Mouse (Mus musculus) layer of hippocampus, adult 9-10 months (tissue): ENCODE results near the gene Eif2a.
A peak's percentile ranks its signal among the peaks of the same experiment; 100 is the strongest.

ENCODE experiments used
- DNase-seq: peaks from one replicate; pipeline ENCODE4 v3.0.0; 2022; ENCODE audit warnings: low spot score

The Eif2a gene

DNA sequence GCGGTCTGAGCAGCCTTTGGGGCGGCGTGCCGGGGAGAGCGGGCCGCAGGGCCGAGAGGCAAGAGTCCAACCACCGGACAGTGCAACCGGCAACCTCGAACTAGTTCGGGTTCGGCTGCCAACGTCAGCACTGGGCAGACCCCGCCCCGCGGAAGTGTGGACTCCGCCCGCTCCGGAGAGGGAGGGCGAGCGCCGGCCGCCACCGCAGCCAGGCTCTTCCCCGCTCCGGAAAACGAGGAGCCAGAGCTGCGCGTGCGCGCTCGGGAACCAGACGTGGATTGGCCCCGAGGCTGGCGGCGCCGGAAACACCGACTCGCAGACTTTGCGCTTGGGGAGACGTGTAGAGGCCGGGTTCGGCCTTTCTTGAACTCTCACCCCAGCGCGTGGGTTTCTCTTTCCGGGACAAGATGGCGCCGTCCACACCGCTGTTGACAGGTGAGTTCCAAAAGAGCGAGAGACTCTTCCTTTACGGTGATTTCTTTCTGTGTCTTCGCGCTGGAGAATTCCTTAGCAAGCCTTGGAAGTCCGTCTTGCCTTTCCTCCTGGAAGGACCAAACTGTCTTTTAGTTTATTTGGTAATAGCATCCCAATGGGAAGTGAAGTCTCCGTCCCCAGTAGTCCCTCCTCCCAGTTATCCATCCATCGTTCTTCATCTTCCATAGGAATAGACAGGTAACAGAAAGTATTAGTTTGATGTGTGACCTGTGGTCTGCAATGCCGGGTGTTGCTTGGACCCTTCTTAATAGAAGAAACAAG lies at the start of gene Eif2a, which contains the start of gene Serp1:
Gene Eif2a, plus strand, starts transcription at position 170 of the 756 bp plus-strand sequence.
Gene Serp1, minus strand, starts transcription at position 241 of the 756 bp plus-strand sequence.
- DNase-seq = peak; percentile 92

DNA sequence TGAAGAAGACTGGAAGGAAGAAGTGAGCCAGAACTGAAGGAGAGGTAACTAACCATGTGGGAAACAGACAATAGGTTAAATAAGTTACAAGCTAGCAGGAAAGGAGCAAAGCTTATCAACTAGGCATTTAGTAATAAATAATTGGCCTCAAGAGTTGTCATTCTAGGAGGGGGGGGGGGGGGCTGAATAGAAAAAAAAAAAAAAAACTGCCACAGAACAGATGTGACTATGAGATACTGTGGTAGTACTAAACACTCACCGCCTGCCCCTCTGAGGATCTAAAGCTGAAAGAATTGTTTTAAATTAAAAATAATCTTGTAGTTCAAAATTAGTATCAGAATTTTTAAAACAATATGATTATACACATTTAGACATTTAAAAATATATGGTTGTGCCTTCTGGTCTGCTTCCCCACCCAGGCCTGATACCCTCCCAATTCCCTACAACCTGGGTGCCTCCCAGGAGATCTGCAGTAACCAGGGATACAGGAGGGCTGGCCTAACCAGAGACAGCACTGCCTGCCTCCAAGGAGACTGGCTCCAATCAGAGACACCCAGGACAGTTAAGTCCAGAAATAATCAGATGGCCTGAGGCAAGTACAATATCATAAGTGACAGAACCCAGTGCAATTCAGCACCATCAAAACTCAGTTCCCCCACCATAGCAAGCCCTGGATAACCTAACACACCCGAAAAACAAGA lies 46.7 kb upstream of the Eif2a start:
- DNase-seq = no peak

DNA sequence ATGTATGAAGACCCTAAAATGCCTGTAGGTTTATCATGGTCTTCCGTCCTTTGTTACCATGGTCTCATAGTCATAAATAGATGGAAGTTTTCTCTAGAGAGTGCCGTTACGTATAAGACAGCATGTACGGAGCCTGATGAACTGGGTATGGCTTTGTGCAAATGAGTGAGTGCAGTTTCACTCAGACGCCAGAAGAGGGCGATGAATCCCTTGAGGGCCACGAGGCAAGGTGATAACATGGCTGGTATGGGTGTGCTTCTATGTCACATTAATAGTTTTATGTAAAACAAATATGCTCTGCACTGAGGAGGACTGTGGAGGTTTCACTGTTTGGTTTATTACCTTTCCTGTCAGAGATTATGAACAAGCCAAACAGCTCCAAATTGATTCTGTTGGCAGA lies 39.7 kb upstream of the Eif2a start:
- DNase-seq = no peak

DNA sequence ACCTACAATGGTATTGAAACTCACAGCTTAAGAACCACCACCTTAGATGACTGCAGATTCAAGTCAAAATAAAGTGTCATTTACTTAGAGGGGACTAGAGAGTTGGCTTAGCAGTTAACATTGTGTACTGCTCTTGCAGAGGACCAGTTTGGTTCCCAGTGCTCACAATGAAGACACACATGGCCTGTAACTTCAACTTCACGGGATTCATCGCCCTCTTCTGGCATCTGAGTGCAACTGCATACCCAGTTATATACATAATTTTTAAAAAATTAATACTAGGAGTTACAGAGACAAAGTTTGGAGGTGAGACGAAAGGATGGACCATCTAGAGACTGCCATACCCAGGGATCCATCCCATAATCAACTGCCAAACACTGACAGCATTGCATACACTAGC lies 38.5 kb upstream of the Eif2a start:
- no peak for DNase-seq

DNA sequence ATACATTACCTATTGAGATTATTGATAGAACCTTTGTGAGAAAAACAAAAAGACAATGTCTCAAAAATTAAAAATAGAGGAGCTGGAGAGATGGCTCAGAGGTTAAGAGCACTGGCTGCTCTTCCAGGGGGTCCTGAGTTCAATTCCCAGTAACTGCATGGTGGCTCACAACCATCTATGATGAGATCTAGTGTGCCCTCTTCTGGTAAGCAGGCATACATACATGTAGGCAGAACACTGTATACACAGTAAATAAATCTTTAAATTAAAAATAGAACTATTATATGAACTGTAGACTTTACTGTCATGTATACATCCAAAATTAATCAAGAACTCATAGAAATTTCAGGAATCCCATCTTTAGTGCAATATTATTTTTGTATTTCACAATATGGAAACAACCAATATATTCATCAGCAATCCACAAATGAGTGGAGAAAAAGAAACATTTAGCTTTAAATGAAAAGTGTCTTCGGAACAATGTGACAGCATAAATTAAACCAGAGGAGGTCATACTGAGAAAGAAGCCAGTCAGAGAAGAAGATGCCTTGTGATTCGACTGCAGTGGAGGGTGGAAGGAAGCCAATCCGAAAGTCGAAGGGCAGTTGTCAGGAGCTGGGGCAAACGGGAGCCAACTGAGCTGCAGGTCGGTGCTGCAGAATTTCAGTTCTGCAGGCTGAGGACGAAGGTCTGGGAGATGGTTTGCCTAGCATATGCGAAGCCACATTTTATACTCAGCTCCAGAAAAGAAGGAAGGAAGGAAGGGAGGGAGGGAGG lies 37.4 kb upstream of the Eif2a start:
- no peak for DNase-seq

DNA sequence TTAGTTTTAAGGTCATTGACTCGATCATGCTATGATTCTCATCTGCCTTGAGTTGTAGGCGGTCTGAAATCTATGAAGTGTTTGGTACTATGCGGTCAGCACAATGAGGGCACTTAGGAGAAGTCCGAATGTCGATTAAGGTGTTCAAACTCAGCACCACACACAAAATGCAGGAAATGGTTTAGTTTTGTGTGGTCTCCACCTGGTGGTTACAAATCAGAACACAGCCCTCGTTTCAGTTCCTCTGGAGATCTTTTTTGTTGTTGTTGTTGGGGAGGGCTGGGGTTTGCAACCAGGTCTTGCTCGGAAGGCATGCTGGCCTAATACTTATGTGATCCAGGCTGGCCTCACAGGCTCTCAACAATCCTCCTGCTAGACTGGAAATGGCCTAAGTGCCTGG lies 34.8 kb upstream of the Eif2a start:
- DNase-seq = no peak

DNA sequence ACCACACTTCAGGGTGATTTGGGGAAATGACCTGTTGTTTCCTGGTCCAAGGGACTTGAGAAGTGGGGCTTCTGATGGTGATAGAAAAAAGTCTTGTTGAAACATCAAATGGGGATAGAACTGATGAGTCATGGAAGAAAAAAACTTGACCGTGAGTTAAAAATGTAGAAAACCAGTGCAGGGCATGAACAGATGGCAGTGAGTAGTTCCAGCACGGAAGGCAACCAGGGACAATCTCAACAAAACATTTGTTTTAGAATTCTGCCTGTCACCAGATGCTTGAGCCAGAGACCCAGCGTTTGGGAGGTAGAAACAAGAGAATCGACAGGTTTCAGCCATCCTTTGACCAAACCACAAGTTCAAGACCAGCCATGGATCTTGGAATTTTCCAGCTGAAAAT lies 32.0 kb upstream of the Eif2a start:
- DNase-seq = no peak

DNA sequence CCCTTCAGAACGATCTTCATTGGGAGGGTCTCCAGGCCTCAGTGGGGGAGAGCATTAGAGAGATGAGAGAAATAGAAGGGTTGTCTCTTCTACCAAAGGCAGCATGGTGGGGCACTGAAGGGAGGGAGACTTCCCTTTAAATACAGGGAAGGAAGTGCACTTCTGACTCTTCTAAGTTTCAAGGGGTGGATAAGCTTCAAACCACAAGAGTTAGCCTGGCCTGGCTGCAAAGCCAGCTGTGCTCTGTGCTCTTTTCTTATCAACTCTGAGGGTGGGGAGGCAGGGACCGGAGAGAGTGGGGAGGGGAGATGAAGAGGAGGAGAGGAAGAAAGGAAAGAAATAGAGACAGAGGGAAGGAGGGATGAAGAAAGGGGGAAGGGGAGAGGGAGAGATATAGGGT lies 23.7 kb upstream of the Eif2a start:
- no peak for DNase-seq

DNA sequence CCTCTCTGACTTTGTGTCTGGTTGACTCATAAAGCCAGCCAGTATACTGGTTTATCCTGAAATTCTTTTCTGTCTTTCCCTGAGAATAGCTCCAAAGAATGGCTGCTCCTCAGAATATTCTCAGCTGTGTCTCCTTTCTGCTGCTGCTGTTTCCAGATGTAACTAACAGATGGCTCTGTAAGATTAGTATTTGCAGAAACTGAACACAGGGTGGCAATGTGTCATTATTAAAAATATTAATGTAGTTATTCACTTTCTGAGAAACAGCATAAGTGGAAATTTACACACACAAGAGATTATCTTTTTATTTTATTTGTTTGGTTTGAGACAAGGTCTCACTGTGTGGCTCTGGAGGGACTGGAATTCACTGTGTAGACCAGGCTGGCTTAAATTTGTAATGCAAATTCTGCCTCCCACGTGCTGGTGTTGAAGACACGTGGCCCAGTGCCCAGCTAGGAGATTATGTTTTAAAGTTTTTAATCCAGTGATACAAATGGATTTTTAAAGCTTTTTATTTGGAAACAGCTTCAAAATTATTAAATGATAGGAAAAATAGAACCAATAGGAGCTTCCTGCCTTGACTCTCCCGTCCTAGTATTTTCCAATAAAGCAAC lies 21.8 kb upstream of the Eif2a start:
- no peak for DNase-seq

DNA sequence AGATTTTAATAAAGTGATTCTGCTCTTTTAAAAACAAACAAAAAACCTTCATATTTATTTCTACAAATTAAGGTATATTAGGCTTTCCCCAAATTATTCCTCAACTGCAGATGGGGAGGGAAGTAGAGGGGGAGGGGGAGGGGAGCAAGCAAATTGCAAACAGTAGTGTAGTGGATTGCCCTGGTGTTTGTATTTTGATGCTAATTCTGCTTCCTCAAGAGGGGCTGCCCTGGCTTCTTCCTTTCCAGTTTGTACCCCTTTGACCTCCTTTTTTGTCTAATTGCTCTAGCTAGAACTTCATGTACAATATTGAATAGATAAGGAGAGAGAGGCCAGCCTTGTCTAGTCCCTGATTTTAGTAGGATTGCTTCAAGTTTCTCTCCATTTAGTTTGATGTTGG lies 20.9 kb upstream of the Eif2a start:
- no peak for DNase-seq

DNA sequence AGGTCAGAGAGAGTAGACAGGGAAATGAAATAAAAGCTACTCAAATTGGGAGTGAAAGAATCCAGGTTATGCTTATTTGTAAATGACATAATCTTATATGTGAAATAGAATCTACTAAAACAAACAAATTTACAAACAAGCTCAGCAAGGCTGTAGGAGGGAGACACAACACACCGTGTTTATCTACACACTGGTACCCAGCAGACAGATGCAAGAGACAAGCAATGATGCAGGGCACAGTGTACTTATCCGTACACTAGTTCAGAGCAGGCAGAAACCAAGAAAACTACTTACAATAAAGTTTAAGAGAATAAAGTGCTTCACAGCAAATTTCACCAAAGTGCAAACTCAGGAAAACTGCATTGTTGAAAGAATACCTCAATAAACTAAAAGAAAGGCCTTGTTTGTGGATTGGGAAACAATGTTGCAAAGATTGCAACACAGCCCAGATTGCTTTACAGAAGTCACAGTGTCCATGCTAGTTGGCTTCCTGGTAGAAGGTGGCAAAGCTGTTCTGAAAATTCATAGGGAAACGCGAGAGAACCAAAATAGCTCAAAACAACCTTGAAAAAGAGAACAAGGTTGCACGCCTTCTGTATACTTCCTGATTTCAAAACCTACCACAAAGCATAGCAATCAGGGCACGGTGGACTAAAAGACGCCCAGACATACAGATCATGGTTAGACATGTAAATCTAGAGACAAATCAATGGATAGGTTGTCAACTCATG lies 17.4 kb upstream of the Eif2a start:
- DNase-seq = no peak

DNA sequence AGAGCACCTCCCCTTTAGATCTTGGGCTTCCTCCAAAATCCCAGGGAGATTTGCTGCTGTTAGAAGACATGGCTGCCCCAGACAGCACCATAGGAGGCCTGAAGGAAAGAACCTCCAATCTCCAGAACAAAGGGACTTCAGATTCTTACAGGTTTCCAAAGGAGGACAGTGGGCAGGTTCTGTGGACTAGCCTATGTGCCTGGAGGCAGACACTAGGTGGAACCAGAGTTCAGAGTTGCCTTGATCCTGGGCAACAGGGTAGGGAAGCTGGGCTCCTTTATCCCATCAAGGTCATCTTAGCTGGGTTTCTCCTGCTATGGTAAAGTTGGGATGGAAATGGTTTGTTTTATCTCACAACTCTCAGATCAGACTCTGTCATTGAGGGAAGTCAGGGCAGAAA lies 14.0 kb upstream of the Eif2a start:
- no peak for DNase-seq

DNA sequence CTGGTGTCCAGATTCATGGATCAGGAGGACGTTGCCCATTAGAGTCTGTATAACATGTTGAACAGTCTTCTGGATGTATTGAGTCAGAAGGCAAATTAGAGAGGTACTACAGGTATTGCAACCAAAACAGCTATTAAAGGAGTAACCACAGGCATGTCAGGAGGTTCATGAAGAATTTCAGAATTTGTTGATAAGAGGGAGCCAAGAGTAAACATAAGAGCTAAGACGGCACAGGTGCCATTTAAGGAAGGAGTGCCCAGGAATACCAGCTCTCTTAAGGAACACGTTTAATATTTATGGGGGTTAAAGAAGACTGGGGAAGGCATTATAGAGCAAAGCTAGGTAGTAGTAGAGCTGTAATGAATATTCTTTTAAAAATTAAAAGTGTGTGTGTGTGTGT lies 12.9 kb upstream of the Eif2a start:
- DNase-seq = no peak

DNA sequence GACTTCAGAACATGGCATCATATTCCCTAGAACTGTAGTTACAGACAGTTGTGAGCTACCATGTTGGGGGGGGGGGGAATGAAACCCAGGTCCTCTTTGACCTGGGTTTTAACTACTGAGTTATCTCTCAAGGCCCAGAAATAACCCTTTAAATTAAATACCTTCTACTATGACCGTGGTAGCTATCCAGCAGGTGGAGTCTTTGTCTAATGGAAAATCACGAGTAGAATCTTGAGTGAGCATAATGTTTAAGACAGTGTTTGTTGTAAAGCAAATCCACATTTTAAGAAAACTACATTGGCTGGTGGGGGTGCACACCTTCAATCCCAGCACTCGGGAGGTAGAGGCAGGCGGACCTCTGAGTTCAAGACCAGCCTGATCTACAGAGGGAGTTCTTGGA lies 12.1 kb upstream of the Eif2a start:
- no peak for DNase-seq

DNA sequence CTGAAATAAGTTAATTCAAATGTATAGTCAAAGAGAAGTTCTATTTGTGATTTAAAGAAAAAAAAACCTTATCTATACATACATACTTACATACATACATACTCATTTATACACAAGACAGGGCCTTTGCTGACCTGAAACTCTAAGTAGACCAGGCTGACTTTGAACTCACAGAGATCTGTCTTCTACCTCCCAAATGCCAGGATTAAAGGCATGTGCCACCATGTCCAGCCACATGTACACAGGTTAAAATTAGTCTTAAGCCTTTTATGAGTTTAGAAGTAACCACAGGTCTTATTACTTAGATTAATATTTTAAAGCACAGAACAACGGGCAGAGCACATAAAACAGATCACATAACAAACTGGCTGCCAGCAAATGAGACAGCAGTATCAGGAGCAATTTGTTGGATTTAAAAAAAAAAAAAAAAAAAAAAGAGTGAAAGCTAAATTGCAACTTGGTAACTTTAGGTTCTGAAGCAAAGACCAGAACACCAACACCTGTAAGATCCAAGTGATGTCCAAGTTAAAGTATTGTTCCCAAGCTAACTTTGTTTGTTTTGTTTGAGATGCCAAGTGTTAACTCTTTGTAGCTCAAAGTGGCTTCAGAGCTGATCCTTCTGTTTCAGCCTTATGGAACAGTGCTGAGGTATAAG lies 9.5 kb upstream of the Eif2a start:
- DNase-seq = no peak

DNA sequence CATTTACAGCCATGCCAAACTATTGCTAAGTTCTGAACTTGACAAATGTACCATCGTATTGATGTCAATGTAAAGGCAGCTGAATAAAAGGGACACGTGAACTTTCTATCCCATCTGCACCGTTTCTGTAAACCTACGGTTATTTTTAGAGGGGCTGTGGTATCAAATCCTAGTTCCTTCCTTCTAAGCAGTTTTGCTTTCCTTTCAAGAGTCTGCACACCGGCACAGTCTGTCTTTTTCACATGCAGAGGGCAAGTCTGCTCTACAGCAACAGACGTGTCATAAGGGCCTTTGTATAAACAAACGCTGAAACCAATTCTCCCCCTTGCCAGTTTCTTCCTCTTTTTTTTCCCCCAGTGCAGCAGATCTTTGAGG lies 9.0 kb upstream of the Eif2a start:
- DNase-seq = no peak

DNA sequence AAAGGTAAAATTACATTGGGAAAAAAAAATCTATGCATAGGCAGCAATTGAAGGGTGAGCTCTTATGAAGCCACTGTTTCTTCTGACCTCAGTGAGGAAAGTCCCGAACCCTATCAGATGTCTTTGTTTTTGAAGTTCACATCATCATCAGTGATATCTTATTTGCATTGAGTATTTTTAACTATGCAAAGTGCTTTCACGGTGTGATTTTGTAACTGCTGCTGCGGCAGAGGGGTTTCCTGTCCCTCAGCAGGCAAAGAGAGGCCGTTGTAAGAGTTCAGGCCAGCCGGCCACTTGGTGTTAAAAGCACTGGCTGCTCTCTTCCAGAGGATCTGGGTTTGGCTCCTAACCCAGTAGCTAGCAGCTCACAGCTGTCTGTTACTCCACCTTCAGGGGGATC lies 8.4 kb upstream of the Eif2a start:
- no peak for DNase-seq

DNA sequence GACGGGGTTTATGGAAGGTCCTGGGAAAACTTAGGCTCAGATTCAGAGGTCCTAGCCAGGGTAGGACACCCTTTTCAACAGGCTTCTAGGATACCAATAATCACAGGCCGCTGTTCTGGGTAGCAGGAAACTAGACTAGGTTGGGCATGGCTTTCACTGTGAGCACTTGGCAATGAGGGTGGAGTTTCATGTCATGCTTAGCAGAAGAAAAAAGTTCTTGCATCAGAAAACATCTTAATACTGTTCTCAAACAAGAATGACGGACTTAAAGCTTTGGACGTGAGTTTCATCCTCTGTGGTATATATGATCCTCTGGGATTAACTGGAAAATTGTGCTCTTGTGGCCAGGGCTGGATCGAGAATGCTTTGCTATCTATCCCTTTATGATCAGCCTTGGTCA lies 7.8 kb upstream of the Eif2a start:
- DNase-seq = no peak

DNA sequence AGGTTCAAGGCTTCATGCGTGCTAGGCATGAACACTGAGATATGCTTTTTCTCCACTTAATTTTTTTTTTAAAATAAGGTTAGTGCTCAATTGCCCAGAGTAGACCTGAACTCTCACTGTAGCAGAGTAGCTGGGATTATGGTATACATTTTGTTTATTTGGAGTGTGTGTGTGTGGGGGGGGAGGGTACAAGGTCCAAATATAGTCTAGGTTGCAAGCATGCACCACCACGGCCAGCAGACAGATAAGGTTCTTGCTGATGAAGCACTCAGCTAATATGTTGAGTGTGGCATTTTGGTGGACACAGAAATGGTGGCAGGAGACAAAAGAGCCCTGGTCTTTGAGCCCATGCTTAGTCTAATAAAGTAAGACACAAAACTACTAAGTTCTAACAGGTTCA lies 6.7 kb upstream of the Eif2a start:
- DNase-seq = no peak

DNA sequence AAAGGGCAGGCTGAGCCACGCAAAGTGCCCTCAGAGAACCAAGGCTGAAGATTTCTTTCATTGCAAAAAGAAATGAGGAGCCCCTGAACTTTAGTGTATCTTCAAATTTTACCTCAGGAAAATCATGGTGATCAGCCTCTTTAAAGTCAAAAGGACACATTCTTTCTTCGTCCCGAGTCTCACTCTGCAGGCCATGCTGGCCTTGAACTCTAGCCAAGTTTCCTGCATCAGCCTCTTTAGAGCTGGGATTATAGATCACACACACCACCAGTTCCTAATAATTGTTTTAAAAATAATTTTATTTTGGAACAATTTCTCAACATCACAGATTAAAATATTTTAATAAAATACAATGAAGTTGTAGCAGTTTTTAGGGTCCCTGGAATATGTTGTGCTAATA lies 6.1 kb upstream of the Eif2a start:
- no peak for DNase-seq

DNA sequence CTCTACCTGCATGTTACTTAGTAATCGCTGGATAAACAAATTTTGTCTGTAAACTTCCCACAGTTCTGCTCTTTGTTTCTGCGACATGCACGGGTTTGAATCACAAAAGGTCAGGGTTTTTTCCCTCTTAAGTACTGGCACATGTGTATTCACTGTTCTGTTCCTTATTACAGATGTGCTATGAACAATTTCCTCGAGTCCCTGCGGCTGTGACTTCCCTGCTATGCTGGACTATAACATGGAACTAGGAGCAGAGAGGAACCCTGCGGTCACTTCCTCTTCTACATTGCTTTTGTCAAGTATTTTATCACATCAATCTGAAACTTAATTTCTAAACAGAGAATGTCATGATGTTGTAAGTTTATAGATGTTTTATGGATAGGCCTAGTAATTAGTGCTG lies 5.3 kb upstream of the Eif2a start:
- DNase-seq = no peak
